Mouse (Mus musculus): ENCODE measurements around the gene Dnajb12.

GRCm38 (mm10) chr10:59887432-59887831 is 8.1 kb downstream of the Dnajb12 start:
- TF ChIP-seq EP300 (IDR thresholded peaks at IDR 0.05; ENCODE audit: low read depth) = no peak
- TF ChIP-seq CTCF (IDR thresholded peaks at IDR 0.05; ENCODE audit: low read depth) = no peak

Measured in liver, embryonic 14.5 days (tissue).